Mouse (Mus musculus) forebrain, embryonic 13.5 days (tissue): Measurements from ENCODE around the gene Lgals3. TPM values are rescaled to one million over a fixed set of nuclear protein-coding genes. Genes with fewer than 3 reads are reported as not detected.
A peak's percentile ranks its signal among the peaks of the same experiment; 100 is the strongest.

Source experiments
- ATAC-seq: fragments of 200-750 bp; cut with Nextera tagmentation; 2 replicates; pipeline ENCODE4 v1.8.0; 2017
- H3K27ac ChIP-seq: fragments of 300-500 bp; sonication (generic); 2 replicates; pipeline ENCODE4 v1.5.1; 2015; ENCODE audit warnings: inconsistent platforms, mild to moderate bottlenecking, moderate library complexity
- H3K27me3 ChIP-seq: fragments of 300-500 bp; sonication (generic); 2 replicates; pipeline ENCODE4 v1.6.1; 2015; ENCODE audit warnings: mild to moderate bottlenecking, inconsistent platforms
- H3K36me3 ChIP-seq: fragments of 300-500 bp; sonication (generic); 2 replicates; pipeline ENCODE4 v1.6.1; 2015; ENCODE audit warnings: mild to moderate bottlenecking, inconsistent platforms; ENCODE audit not compliant: poor library complexity, severe bottlenecking
- H3K4me1 ChIP-seq: fragments of 300-500 bp; sonication (generic); 2 replicates; pipeline ENCODE4 v1.6.1; 2015; ENCODE audit warnings: inconsistent platforms
- H3K4me2 ChIP-seq: fragments of 300-500 bp; sonication (generic); 2 replicates; pipeline ENCODE4 v1.6.1; 2015; ENCODE audit warnings: inconsistent platforms, mild to moderate bottlenecking, moderate library complexity
- H3K4me3 ChIP-seq: fragments of 300-500 bp; sonication (generic); 2 replicates; pipeline ENCODE4 v1.5.1; 2015; ENCODE audit warnings: mild to moderate bottlenecking, inconsistent platforms
- H3K9ac ChIP-seq: fragments of 300-500 bp; sonication (generic); 2 replicates; pipeline ENCODE4 v1.6.1; 2015; ENCODE audit warnings: mild to moderate bottlenecking, inconsistent platforms
- H3K9me3 ChIP-seq: fragments of 300-500 bp; sonication (generic); replicated peaks from 2 replicates; pipeline ENCODE4 v1.6.1; 2016; ENCODE audit warnings: inconsistent platforms
- WGBS: fragments of 180-500 bp; shearing (Covaris S2); methylation state at CpG from one replicate; pipeline ENCODE4 v1.1.7; 2015; 5-methylcytosine and 5-hydroxymethylcytosine counted together
- polyA plus RNA-seq: library from polyadenylated mRNA; unstranded; fragments of >200 nt; fragmentation: Nextera tagmentation; extraction: Ambion mirVana; gene quantifications from 2 replicates; pipeline ENCODE4 v1.2.1, GENCODE M21; 2015

Gene Lgals3
- polyA plus RNA-seq, 1 experiment from 2014 or later = 0.72 TPM

DNA sequence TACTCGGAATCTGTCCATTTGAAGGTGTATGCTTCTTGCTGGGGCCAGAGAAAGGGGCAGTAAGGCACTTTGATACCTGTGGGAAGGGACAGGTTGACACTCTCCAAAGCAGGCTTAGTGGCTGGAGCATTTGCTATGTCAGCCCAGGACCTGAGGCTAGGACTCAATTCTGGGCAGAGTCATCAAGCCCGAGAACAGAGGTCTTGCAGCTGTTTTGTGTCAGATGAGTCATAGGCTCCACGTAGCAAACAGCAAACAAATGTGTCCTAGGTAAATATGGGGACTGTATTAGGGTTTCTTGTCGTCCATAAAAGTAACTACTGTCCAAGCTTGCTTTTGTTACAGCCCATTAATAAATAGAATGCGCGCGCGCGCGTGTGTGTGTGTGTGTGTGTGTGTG is 15.3 kb upstream of the Lgals3 start:
- Histone ChIP-seq H3K4me2 (no peak overlapping the region), H3K9ac (no peak overlapping the region), H3K9me3 (no peaks in the 10 kb centered on the region), H3K27ac (no peak overlapping the region), H3K27me3 (no peaks in the 10 kb centered on the region), H3K4me1 (no peaks in the 10 kb centered on the region), H3K36me3 (no peaks in the 10 kb centered on the region), H3K4me3 (no peak overlapping the region)
- ATAC-seq = no peak
- 92% methylated on average over 10 of the region's 10 CpGs for WGBS

DNA sequence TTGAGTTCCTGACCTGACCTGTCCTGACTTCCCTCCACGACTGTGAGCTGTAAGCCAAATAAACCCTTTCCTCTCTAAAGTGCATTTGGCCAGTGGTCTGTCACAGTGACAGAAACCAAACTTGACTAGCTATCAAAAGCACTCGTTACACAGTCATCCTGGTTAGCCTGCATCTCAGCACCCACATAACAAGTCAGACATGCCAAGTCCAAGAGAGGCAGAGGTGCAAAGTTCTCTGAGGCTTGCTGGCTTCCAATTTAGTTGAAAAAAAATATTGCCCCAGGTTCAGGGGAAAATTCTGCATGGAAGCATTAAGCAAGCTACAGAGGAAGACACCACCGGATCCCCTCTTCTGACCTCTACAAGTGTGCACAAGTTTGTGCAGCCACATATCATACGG is 14.3 kb upstream of the Lgals3 start:
- no peak for ATAC-seq
- Histone ChIP-seq H3K4me3 (no peak overlapping the region), H3K27me3 (no peaks in the 10 kb centered on the region), H3K36me3 (no peaks in the 10 kb centered on the region), H3K9me3 (no peaks in the 10 kb centered on the region), H3K4me1 (no peaks in the 10 kb centered on the region), H3K4me2 (no peak overlapping the region), H3K9ac (no peak overlapping the region), H3K27ac (no peak overlapping the region)
- 88% methylated on average over 4 of the region's 4 CpGs for WGBS

DNA sequence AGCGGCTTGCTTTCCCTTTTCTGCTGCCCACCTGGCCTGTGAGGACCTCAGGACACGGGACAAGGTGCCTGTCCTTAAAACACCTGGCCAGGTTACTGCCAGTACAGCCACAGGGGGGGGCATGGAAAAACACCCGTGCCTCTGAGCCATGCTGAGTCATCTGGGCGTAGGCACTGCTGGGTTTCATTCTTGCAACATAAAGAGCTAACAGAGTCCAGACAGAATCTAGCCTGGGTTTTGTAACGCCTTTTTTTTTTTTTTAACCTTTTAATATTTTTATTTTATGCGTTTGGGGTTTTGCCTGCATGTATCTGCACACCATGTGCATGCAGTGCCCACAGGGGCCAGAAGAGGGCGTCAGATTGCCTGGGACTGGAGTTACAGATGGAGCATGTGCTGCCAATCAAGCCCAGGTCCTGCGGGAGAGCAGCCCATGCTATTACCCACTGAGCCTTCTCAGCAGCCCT is 13.4 kb upstream of the Lgals3 start:
- WGBS = 71% methylated on average over 8 of the region's 8 CpGs
- Histone ChIP-seq H3K4me3 (no peak overlapping the region), H3K27me3 (no peaks in the 10 kb centered on the region), H3K9ac (no peak overlapping the region), H3K9me3 (no peaks in the 10 kb centered on the region), H3K27ac (no peak overlapping the region), H3K36me3 (no peaks in the 10 kb centered on the region), H3K4me2 (no peak overlapping the region), H3K4me1 (no peaks in the 10 kb centered on the region)
- ATAC-seq = no peak

DNA sequence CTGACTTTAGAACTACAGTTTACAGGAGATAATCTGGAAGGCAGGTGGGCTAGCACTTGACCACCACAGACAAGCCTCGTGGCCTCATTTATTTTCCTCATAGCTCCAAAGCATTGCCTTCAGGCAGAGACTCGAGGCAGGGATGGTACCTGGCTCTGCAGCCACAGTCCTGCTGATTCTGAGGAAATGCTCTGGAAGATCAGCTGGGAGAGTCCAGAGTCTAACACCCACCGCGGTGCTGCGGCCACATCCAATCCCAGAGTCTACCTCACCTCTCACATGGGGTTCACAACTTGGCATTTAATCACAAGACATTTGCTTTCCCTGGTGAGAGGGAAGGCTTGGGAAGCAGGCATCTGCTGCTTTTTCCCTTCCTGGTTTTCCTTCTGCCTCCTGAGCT is 12.6 kb upstream of the Lgals3 start:
- Histone ChIP-seq H3K4me3 (no peak overlapping the region), H3K27ac (no peak overlapping the region), H3K4me1 (no peaks in the 10 kb centered on the region), H3K9me3 (no peaks in the 10 kb centered on the region), H3K27me3 (no peaks in the 10 kb centered on the region), H3K36me3 (no peaks in the 10 kb centered on the region), H3K9ac (no peak overlapping the region), H3K4me2 (no peak overlapping the region)
- WGBS = 79% methylated on average over 5 of the region's 5 CpGs
- no peak for ATAC-seq

DNA sequence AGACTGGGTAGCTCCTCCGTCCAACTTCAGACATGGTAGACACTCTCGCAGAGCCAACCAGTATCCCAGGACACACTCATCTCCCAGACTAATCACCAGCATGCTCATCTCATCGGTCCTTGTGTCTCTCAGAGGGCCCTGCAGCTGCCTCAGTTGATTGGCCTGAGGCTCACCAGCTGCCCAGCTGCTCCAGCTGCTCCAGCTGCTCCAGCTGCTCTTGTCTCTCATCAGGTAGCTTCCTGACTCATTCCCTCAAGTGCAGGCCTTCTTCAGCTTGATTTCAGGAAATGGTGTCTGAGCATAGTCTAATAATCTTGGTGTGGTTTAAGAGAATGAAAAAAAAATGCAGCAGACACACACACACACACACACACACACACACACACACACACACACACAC is 10.9 kb upstream of the Lgals3 start:
- no peaks in the 10 kb centered on the region for H3K36me3 ChIP-seq
- 87% methylated on average over 3 of the region's 3 CpGs for WGBS
- H3K4me1 ChIP-seq = no peaks in the 10 kb centered on the region
- no peaks in the 10 kb centered on the region for H3K9me3 ChIP-seq
- no peak overlapping the region for H3K9ac ChIP-seq
- H3K27ac ChIP-seq = no peak overlapping the region
- no peak for ATAC-seq
- H3K4me2 ChIP-seq = no peak overlapping the region
- no peak overlapping the region for H3K4me3 ChIP-seq
- no peaks in the 10 kb centered on the region for H3K27me3 ChIP-seq

DNA sequence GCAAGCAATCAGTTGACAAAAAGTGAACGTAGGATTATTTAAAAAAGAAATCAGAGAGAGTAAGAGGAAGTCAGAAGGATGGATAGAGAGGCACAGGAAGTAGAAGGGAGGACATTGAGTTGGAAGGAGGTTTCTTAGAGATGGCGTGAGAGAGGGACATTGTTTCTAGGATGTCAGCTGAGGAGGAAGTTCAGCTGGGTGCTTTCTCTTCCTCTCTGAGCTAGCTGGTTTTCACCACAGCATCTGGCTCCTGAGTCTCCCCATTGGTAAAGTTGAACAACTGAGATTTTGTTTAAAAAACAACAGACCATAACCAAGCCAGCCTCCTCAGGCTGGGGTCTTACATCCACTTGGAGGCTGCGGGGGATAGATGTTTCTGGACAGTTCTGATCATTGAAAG is 7.9 kb upstream of the Lgals3 start:
- Histone ChIP-seq H3K4me1 (peaks cover under 1% of the 10 kb centered on the region; the same call in 1 of the 2 replicates), H3K27ac (no peak overlapping the region), H3K9me3 (no peaks in the 10 kb centered on the region), H3K4me3 (no peak overlapping the region), H3K27me3 (no peaks in the 10 kb centered on the region), H3K9ac (no peak overlapping the region), H3K36me3 (no peaks in the 10 kb centered on the region), H3K4me2 (no peak overlapping the region)
- 78% methylated on average over 3 of the region's 3 CpGs for WGBS
- ATAC-seq = no peak

DNA sequence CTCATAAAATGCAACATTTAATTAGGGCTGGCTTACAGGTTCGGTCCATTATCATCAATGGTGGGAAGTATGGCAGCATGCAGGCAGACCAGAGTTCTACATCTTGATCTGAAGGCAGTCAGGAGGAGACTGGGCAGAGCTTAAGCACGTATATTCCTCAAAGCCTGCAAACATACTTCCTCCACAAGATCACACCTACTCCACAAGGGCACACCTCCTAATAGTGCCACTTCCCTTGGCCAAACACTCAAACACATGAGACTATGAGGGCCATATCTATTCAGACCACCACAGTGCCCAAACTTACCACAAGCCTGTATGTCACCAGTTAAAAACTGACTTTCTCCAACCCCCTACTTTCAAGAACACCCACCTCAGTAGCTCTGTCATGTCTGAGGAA is 6.1 kb upstream of the Lgals3 start:
- H3K9me3 ChIP-seq = no peaks in the 10 kb centered on the region
- H3K9ac ChIP-seq = no peak overlapping the region
- no peaks in the 10 kb centered on the region for H3K27me3 ChIP-seq
- no peak overlapping the region for H3K27ac ChIP-seq
- ATAC-seq = no peak
- H3K4me3 ChIP-seq = no peak overlapping the region
- H3K4me1 ChIP-seq = peaks cover 13% of the 10 kb centered on the region
- WGBS = 93% methylated on average over 2 of the region's 2 CpGs
- H3K36me3 ChIP-seq = no peaks in the 10 kb centered on the region
- no peak overlapping the region for H3K4me2 ChIP-seq

DNA sequence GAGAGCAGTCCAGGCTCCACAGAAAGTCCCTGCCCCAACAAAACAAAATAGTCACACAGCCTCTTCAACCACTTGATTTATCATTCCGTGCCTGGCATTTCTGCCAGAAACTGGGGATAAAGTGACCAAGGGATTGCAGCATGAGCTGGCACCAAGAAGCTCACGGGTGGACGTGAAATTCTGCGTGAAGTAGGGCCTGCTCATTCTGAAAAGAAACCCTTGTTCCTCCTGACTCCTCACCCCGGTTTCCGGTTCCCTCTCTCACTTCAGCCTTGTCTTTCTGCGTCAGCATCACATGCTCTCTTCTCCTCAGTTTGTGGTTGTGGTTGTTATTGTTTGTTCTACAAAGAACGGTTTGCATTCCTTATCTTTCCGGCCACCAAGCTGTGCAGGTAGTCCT is 5.7 kb upstream of the Lgals3 start:
- WGBS = 87% methylated on average over 9 of the region's 9 CpGs
- peaks cover 18% of the 10 kb centered on the region for H3K4me1 ChIP-seq
- H3K36me3 ChIP-seq = no peaks in the 10 kb centered on the region
- H3K4me3 ChIP-seq = no peak overlapping the region
- no peak overlapping the region for H3K27ac ChIP-seq
- no peak overlapping the region for H3K4me2 ChIP-seq
- no peaks in the 10 kb centered on the region for H3K9me3 ChIP-seq
- H3K27me3 ChIP-seq = no peaks in the 10 kb centered on the region
- H3K9ac ChIP-seq = no peak overlapping the region
- no peak for ATAC-seq

DNA sequence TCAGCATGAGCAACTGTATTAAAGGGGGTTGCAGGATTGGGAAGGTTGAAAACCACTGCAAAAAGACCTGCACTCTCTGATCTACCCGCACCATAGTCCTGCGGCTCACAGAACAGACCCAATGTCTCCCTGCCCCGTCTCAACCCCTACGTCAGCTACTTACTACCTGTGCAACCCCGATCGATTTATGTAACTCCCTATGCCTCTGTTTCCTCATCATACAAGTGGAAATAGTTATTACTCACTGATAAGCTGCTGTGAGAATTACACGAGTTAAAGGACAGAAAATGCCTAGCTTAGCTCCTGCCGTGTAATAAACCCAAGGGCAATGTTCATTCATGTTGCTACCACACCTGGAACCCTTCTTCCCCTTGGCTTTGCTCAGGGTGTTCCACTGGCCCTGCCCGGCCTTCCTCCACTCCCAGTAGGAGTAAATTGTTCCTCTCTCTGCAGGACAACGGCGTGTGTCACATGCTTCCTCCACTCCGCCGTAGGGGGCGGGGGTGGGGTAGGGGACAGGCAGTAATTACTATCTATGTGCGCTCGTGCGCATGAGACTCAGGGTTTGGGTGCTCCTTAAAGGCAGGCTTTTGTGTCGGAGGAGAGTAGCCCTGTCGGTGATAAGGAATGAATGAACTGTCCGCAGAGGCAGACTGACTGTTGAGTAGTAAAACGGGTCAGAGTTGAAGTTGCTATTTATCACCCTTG is 2.7 kb upstream of the Lgals3 start:
- H3K27ac ChIP-seq = no peak overlapping the region
- H3K9ac ChIP-seq = no peak overlapping the region
- H3K36me3 ChIP-seq = no peaks in the 10 kb centered on the region
- H3K4me3 ChIP-seq = no peak overlapping the region
- H3K4me2 ChIP-seq = peak overlapping the region; percentile 35; the same call in 1 of the 2 replicates
- no peaks in the 10 kb centered on the region for H3K9me3 ChIP-seq
- no peak for ATAC-seq
- peaks cover 32% of the 10 kb centered on the region for H3K4me1 ChIP-seq
- H3K27me3 ChIP-seq = no peaks in the 10 kb centered on the region
- WGBS = 40% methylated on average over 21 of the region's 21 CpGs

DNA sequence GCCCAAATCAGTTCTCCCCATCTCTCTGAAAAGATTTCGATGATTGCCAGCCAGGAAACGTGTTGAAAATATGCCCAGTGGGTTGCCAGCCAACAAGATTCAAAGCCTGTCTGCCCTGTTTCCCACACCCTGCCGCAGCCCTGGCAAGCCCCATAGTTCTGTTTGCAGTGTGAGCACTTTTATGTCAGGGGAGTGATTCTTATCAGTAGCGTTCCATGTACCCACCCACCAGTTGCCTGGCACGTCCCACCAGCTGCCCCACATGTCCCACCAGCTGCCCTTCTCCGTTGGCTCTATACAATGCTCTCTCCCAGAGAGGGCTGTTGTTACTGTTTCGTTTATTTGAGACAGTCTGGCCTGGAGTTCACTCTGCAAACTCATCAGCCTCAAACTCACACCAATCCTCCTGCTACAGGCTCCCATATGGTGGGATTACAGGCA is 650 bp upstream of the Lgals3 start:
- no peak overlapping the region for H3K4me3 ChIP-seq
- no peaks in the 10 kb centered on the region for H3K9me3 ChIP-seq
- peak overlapping the region; percentile 40; the same call in 1 of the 2 replicates for H3K27ac ChIP-seq
- H3K4me2 ChIP-seq = no peak overlapping the region
- ATAC-seq = peak; percentile 91
- no peak overlapping the region for H3K9ac ChIP-seq
- peaks cover 32% of the 10 kb centered on the region for H3K4me1 ChIP-seq
- H3K27me3 ChIP-seq = no peaks in the 10 kb centered on the region
- 44% methylated on average over 7 of the region's 7 CpGs for WGBS
- H3K36me3 ChIP-seq = no peaks in the 10 kb centered on the region

DNA sequence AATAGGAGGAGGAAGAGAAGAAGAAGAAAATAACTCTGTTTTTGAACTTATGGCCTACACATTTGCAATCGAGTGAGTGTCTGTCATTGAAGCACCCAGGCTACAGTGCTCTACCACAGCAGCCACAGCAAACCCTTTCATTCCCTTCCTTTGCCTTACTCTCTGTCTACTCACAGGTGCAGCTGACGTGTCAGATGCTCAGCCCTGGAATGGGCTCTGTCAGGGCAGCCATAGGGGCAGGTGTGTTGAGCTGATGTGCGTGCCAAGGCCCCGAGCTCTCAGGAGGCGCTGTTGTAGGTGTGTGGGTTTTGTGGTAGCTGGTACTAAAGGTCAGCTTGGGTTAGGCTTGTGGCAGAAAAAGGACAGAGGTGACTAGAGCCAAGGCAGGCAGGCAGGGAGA is 2.2 kb downstream of the Lgals3 start:
- no peak for ATAC-seq
- Histone ChIP-seq H3K4me2 (no peak overlapping the region), H3K4me1 (peaks cover 38% of the 10 kb centered on the region), H3K36me3 (no peaks in the 10 kb centered on the region), H3K27ac (no peak overlapping the region), H3K4me3 (no peak overlapping the region), H3K9ac (no peak overlapping the region), H3K9me3 (no peaks in the 10 kb centered on the region), H3K27me3 (peaks cover 22% of the 10 kb centered on the region)
- WGBS = 89% methylated on average over 5 of the region's 5 CpGs

DNA sequence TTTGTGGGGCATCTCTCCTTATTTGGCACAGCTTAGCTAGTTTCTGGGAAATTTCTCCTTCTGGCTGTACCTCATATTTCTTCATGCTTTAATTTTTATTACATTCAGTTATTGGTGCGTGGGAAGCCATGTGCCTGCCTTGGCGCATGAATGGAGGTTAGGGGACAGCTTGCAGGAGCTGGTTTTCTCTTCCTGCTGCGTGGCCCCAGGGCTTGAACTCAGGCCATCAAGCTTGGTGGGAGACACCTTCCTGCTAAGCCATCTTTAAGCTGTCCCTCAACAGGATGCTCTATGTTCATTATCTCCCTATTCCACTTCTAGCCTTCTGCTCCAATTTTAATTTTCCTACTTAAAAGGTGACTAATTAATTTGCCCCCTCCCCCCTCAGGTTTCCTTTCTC is 3.2 kb downstream of the Lgals3 start:
- 80% methylated on average over 3 of the region's 3 CpGs for WGBS
- no peak for ATAC-seq
- peaks cover 22% of the 10 kb centered on the region for H3K27me3 ChIP-seq

DNA sequence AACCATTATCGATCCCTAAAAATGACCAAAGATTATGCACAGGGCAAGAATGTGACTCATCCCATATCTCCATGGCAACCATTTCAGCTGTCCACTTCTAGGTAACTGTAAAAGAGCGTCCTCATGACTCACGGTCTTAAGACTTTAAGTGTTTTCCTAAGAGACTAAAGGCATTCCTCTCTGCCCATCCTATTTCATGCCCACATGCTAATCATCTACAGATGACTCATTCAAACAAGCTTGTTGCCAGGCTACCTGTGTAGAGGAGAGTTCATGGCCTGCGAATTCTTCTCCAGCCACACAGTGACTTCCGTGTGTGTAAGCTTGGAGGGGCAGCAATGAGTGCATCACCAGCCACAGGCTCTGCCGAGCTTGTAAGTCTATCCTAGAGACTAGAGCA is 4.1 kb downstream of the Lgals3 start:
- no peaks in the 10 kb centered on the region for H3K9me3 ChIP-seq
- no peaks in the 10 kb centered on the region for H3K36me3 ChIP-seq
- no peak overlapping the region for H3K9ac ChIP-seq
- 77% methylated on average over 6 of the region's 6 CpGs for WGBS
- H3K27ac ChIP-seq = no peak overlapping the region
- no peak for ATAC-seq
- peaks cover 22% of the 10 kb centered on the region for H3K27me3 ChIP-seq
- no peak overlapping the region for H3K4me3 ChIP-seq
- peaks cover 24% of the 10 kb centered on the region for H3K4me1 ChIP-seq
- no peak overlapping the region for H3K4me2 ChIP-seq

More for the DNA sequence above, 3.2 kb downstream of the Lgals3 start:
- Histone ChIP-seq H3K4me2 (no peak overlapping the region), H3K27ac (no peak overlapping the region), H3K4me1 (peaks cover 31% of the 10 kb centered on the region), H3K9ac (no peak overlapping the region), H3K36me3 (no peaks in the 10 kb centered on the region), H3K4me3 (no peak overlapping the region), H3K9me3 (no peaks in the 10 kb centered on the region)
